Mouse (Mus musculus): Measurements from ENCODE around the gene Rdh11. TPM values are rescaled to one million over a fixed set of nuclear protein-coding genes. Genes with fewer than 3 reads are reported as not detected.
"Not testable (repeated sequence)": the region's sequence is repeated elsewhere in the genome, so short reads cannot be mapped to it uniquely, and the experiment has no call there.

Gene Rdh11
- polyA plus RNA-seq, 1 experiment from 2014 or later = 30.0 TPM

- Histone ChIP-seq H3K9me3 (ENCODE audit: control insufficient read depth, low read length) (no peaks in the 10 kb centered on the region), H3K4me2 (replicated peaks; ENCODE audit: low read depth, low read length) (peak overlapping the region; percentile 62), H3K27ac (ENCODE audit: low read depth, low read length) (no peak overlapping the region), H3K4me1 (replicated peaks; ENCODE audit: control insufficient read depth, insufficient read depth, low read length) (0 out of 2 replicates have a peak, but pooled peaks cover 4% of the 10 kb centered on the region), H3K36me3 (ENCODE audit: control insufficient read depth, insufficient read depth, low read length) (no peaks in the 10 kb centered on the region), H3K27me3 (ENCODE audit: control insufficient read depth, insufficient read depth, low read length) (no peaks in the 10 kb centered on the region), H3K9ac (ENCODE audit: low read depth, low read length) (peak overlapping the region; percentile 34), H3K4me3 (ENCODE audit: low read depth, low read length) (peak overlapping the region; percentile 62)
- ATAC-seq (ENCODE audit: low FRiP score) (peak; percentile 84), DNase-seq (ENCODE audit: low spot score) (peak; percentile 91)
- WGBS = 6% methylated on average over 14 of the region's 14 CpGs
These were observed 392 bp downstream of the Rdh11 start for GRCm38 (mm10) chr12:79191701-79192100.

GRCm38 (mm10) chr12:79190931-79191673, 991 bp downstream of the Rdh11 start:
- ATAC-seq (ENCODE audit: low FRiP score) = peak; percentile 92
- no peak overlapping the region for H3K27ac ChIP-seq (ENCODE audit: low read depth, low read length)

GRCm38 (mm10) chr12:79185160-79185559, 6.9 kb downstream of the Rdh11 start:
- H3K9me3 ChIP-seq (ENCODE audit: control insufficient read depth, low read length); H3K27me3 ChIP-seq (ENCODE audit: control insufficient read depth, insufficient read depth, low read length); DNase-seq (ENCODE audit: low spot score); H3K4me3 ChIP-seq (ENCODE audit: low read depth, low read length); H3K4me1 ChIP-seq (replicated peaks; ENCODE audit: control insufficient read depth, insufficient read depth, low read length); H3K27ac ChIP-seq (ENCODE audit: low read depth, low read length); H3K9ac ChIP-seq (ENCODE audit: low read depth, low read length); H3K4me2 ChIP-seq (replicated peaks; ENCODE audit: low read depth, low read length); ATAC-seq (ENCODE audit: low FRiP score): not testable (repeated sequence)
- WGBS = 86% methylated on average over 5 of the region's 6 CpGs
- peaks cover 19% of the 10 kb centered on the region; the same call in 1 of the 2 replicates for H3K36me3 ChIP-seq (ENCODE audit: control insufficient read depth, insufficient read depth, low read length)

More at GRCm38 (mm10) chr12:79190931-79191673, 991 bp downstream of the Rdh11 start:
- peak overlapping the region; percentile 62 for H3K4me2 ChIP-seq (replicated peaks; ENCODE audit: low read depth, low read length)
- H3K36me3 ChIP-seq (ENCODE audit: control insufficient read depth, insufficient read depth, low read length) = 0 out of 2 replicates have a peak, but pooled peaks cover 1% of the 10 kb centered on the region
- H3K4me3 ChIP-seq (ENCODE audit: low read depth, low read length) = peak overlapping the region; percentile 62
- under 1% methylated on average over 18 of the region's 18 CpGs for WGBS
- 0 out of 2 replicates have a peak, but pooled peaks cover 4% of the 10 kb centered on the region for H3K4me1 ChIP-seq (replicated peaks; ENCODE audit: control insufficient read depth, insufficient read depth, low read length)
- H3K27me3 ChIP-seq (ENCODE audit: control insufficient read depth, insufficient read depth, low read length) = no peaks in the 10 kb centered on the region
- peak overlapping the region; percentile 34 for H3K9ac ChIP-seq (ENCODE audit: low read depth, low read length)
- DNase-seq (ENCODE audit: low spot score) = peak; percentile 77
- H3K9me3 ChIP-seq (ENCODE audit: control insufficient read depth, low read length) = no peaks in the 10 kb centered on the region

GRCm38 (mm10) chr12:79175998-79176397, 16.1 kb downstream of the Rdh11 start:
- Histone ChIP-seq H3K9ac (ENCODE audit: low read depth, low read length) (no peak overlapping the region), H3K4me1 (replicated peaks; ENCODE audit: control insufficient read depth, insufficient read depth, low read length) (0 out of 2 replicates have a peak, but pooled peaks cover 2% of the 10 kb centered on the region), H3K4me2 (replicated peaks; ENCODE audit: low read depth, low read length) (no peak overlapping the region), H3K4me3 (ENCODE audit: low read depth, low read length) (no peak overlapping the region), H3K27me3 (ENCODE audit: control insufficient read depth, insufficient read depth, low read length) (no peaks in the 10 kb centered on the region), H3K27ac (ENCODE audit: low read depth, low read length) (no peak overlapping the region), H3K36me3 (ENCODE audit: control insufficient read depth, insufficient read depth, low read length) (no peaks in the 10 kb centered on the region), H3K9me3 (ENCODE audit: control insufficient read depth, low read length) (no peaks in the 10 kb centered on the region)
- ATAC-seq (ENCODE audit: low FRiP score) = no peak
- no peak for DNase-seq (ENCODE audit: low spot score)
- 87% methylated on average over 5 of the region's 5 CpGs for WGBS

GRCm38 (mm10) chr12:79173721-79174120, 18.4 kb downstream of the Rdh11 start:
- H3K9me3 ChIP-seq (ENCODE audit: control insufficient read depth, low read length) = no peaks in the 10 kb centered on the region
- no peak overlapping the region for H3K4me3 ChIP-seq (ENCODE audit: low read depth, low read length)
- 0 out of 2 replicates have a peak, but pooled peaks cover 2% of the 10 kb centered on the region for H3K4me1 ChIP-seq (replicated peaks; ENCODE audit: control insufficient read depth, insufficient read depth, low read length)
- ATAC-seq (ENCODE audit: low FRiP score) = no peak
- no peak overlapping the region for H3K27ac ChIP-seq (ENCODE audit: low read depth, low read length)
- 86% methylated on average over 5 of the region's 5 CpGs for WGBS
- DNase-seq (ENCODE audit: low spot score) = no peak
- no peaks in the 10 kb centered on the region for H3K36me3 ChIP-seq (ENCODE audit: control insufficient read depth, insufficient read depth, low read length)
- H3K9ac ChIP-seq (ENCODE audit: low read depth, low read length) = no peak overlapping the region
- no peaks in the 10 kb centered on the region for H3K27me3 ChIP-seq (ENCODE audit: control insufficient read depth, insufficient read depth, low read length)
- H3K4me2 ChIP-seq (replicated peaks; ENCODE audit: low read depth, low read length) = no peak overlapping the region

- no peaks in the 10 kb centered on the region for H3K27me3 ChIP-seq (ENCODE audit: control insufficient read depth, insufficient read depth, low read length)
- peak within 1 kb of the TSS; percentile 87 for H3K27ac ChIP-seq (ENCODE audit: low read depth, low read length)
- peak within 1 kb of the TSS; percentile 92 for H3K4me3 ChIP-seq (ENCODE audit: low read depth, low read length)
- peak within 1 kb of the TSS; percentile 89 for H3K9ac ChIP-seq (ENCODE audit: low read depth, low read length)
- DNase-seq (ENCODE audit: low spot score) = peak; percentile 89
- 0 out of 2 replicates have a peak, but pooled peaks cover 2% of the 10 kb centered on the region for H3K4me1 ChIP-seq (replicated peaks; ENCODE audit: control insufficient read depth, insufficient read depth, low read length)
- ATAC-seq (ENCODE audit: low FRiP score) = peak; percentile 98
- peak within 1 kb of the TSS; percentile 57 for H3K4me2 ChIP-seq (replicated peaks; ENCODE audit: low read depth, low read length)
- no peaks in the 10 kb centered on the region for H3K9me3 ChIP-seq (ENCODE audit: control insufficient read depth, low read length)
- under 1% methylated on average over 70 of the region's 73 CpGs for WGBS
- H3K36me3 ChIP-seq (ENCODE audit: control insufficient read depth, insufficient read depth, low read length) = no peaks in the 10 kb centered on the region
These were observed 19.8 kb downstream of the Rdh11 start, which contains the start of gene Vti1b for GRCm38 (mm10) chr12:79172019-79172941. TSS of gene Vti1b (minus strand) at chr12:79172667.

- Histone ChIP-seq H3K4me1 (replicated peaks; ENCODE audit: control insufficient read depth, insufficient read depth, low read length) (0 out of 2 replicates have a peak, but pooled peaks cover 2% of the 10 kb centered on the region), H3K27me3 (ENCODE audit: control insufficient read depth, insufficient read depth, low read length) (no peaks in the 10 kb centered on the region), H3K27ac (ENCODE audit: low read depth, low read length) (peak overlapping the region; percentile 87; the same call in 1 of the 2 replicates), H3K36me3 (ENCODE audit: control insufficient read depth, insufficient read depth, low read length) (no peaks in the 10 kb centered on the region), H3K9ac (ENCODE audit: low read depth, low read length) (peak overlapping the region; percentile 89), H3K4me3 (ENCODE audit: low read depth, low read length) (peak overlapping the region; percentile 92), H3K4me2 (replicated peaks; ENCODE audit: low read depth, low read length) (peak overlapping the region; percentile 57), H3K9me3 (ENCODE audit: control insufficient read depth, low read length) (no peaks in the 10 kb centered on the region)
- ATAC-seq (ENCODE audit: low FRiP score) (no peak), DNase-seq (ENCODE audit: low spot score) (peak; percentile 19)
- 39% methylated on average over 12 of the region's 12 CpGs for WGBS
These were observed 20.7 kb downstream of the Rdh11 start for GRCm38 (mm10) chr12:79171269-79171995.

GRCm38 (mm10) chr12:79170421-79170820, 21.7 kb downstream of the Rdh11 start:
- WGBS = 85% methylated on average over 3 of the region's 3 CpGs
- no peak overlapping the region for H3K9ac ChIP-seq (ENCODE audit: low read depth, low read length)

More at GRCm38 (mm10) chr12:79170421-79170820, 21.7 kb downstream of the Rdh11 start:
- Histone ChIP-seq H3K4me3 (ENCODE audit: low read depth, low read length) (no peak overlapping the region), H3K27me3 (ENCODE audit: control insufficient read depth, insufficient read depth, low read length) (no peaks in the 10 kb centered on the region), H3K27ac (ENCODE audit: low read depth, low read length) (no peak overlapping the region), H3K4me2 (replicated peaks; ENCODE audit: low read depth, low read length) (no peak overlapping the region), H3K9me3 (ENCODE audit: control insufficient read depth, low read length) (no peaks in the 10 kb centered on the region), H3K4me1 (replicated peaks; ENCODE audit: control insufficient read depth, insufficient read depth, low read length) (0 out of 2 replicates have a peak, but pooled peaks cover 2% of the 10 kb centered on the region), H3K36me3 (ENCODE audit: control insufficient read depth, insufficient read depth, low read length) (no peaks in the 10 kb centered on the region)
- no peak for ATAC-seq (ENCODE audit: low FRiP score)
- no peak for DNase-seq (ENCODE audit: low spot score)
